ENCODE assay signal across 7 mouse cellular contexts in genomic region chr4:127243953-127244352, GRCm38 (mm10). TPM values are rescaled to one million over a fixed set of nuclear protein-coding genes. Genes with fewer than 3 reads are reported as not detected.
DNase-seq lines count a peak whose midpoint lies in the region; ATAC-seq lines count a peak whose summit lies in the region.

No protein-coding gene starts in this region.

- peak; percentile 67 for DNase-seq in retina, embryonic 14.5 days (ENCODE audit: low spot score)
- no peak for DNase-seq in retina, postnatal 1 day
- DNase-seq in cerebellum, adult 11 months: no peak
- DNase-seq in embryo, embryonic 9.5 days (ENCODE audit: extremely low spot score): no peak

- peak overlapping the region; percentile 82 for H3K4me2 ChIP-seq in embryonic facial prominence, embryonic 12.5 days (replicated peaks)
- H3K4me2 ChIP-seq in intestine, embryonic 16.5 days (ENCODE audit: low read depth, low read length): peak overlapping the region; percentile 83

- peaks cover 21% of the 10 kb centered on the region for H3K36me3 ChIP-seq in embryonic facial prominence, embryonic 12.5 days
- H3K36me3 ChIP-seq in intestine, embryonic 16.5 days (ENCODE audit: control insufficient read depth, insufficient read depth, low read length): peaks cover 5% of the 10 kb centered on the region; the same call in 1 of the 2 replicates

- peak overlapping the region; percentile 97 for H3K9ac ChIP-seq in embryonic facial prominence, embryonic 12.5 days
- peak overlapping the region; percentile 93 for H3K9ac ChIP-seq in intestine, embryonic 16.5 days (ENCODE audit: low read depth, low read length)

- ATAC-seq in embryonic facial prominence, embryonic 12.5 days (ENCODE audit: insufficient number of reproducible peaks, insufficient read depth, low FRiP score, low TSS enrichment): peak; percentile 53
- peak; percentile 77 for ATAC-seq in intestine, embryonic 16.5 days
- ATAC-seq in monocyte, adult 5-6 weeks (replicated peaks; ENCODE audit: insufficient number of reproducible peaks, low FRiP score, low TSS enrichment, poor library complexity, severe bottlenecking): peak; percentile 24

- 0% methylated on average over 26 of the region's 26 CpGs for WGBS in embryonic facial prominence, embryonic 12.5 days
- under 1% methylated on average over 26 of the region's 26 CpGs for WGBS in intestine, embryonic 16.5 days

- no peak overlapping the region for H3K27ac ChIP-seq in embryonic facial prominence, embryonic 12.5 days
- no peak overlapping the region for H3K27ac ChIP-seq in intestine, embryonic 16.5 days (ENCODE audit: low read length)

- H3K9me3 ChIP-seq in embryonic facial prominence, embryonic 12.5 days: no peaks in the 10 kb centered on the region
- H3K9me3 ChIP-seq in intestine, embryonic 16.5 days (ENCODE audit: control insufficient read depth, low read length): no peaks in the 10 kb centered on the region

- peaks cover 7% of the 10 kb centered on the region for H3K4me1 ChIP-seq in embryonic facial prominence, embryonic 12.5 days
- H3K4me1 ChIP-seq in intestine, embryonic 16.5 days (ENCODE audit: control insufficient read depth, insufficient read depth, low read length): peaks cover 11% of the 10 kb centered on the region

- peak overlapping the region; percentile 95 for H3K4me3 ChIP-seq in embryonic facial prominence, embryonic 12.5 days
- peak overlapping the region; percentile 90 for H3K4me3 ChIP-seq in intestine, embryonic 16.5 days (ENCODE audit: low read length)

- H3K27me3 ChIP-seq in embryonic facial prominence, embryonic 12.5 days: 0 out of 2 replicates have a peak, but pooled peaks cover 4% of the 10 kb centered on the region
- no peaks in the 10 kb centered on the region; the same call in 1 of the 2 replicates for H3K27me3 ChIP-seq in intestine, embryonic 16.5 days (replicated peaks; ENCODE audit: control insufficient read depth, insufficient read depth, low read length)

RNA-seq across cellular contexts. Expression of gene Smim12, which starts 0.4 kb away (rescaled TPM):
- polyA plus RNA-seq in embryonic facial prominence, embryonic 12.5 days (2016; fragmentation: Nextera tagmentation; extraction: Ambion mirVana): 49.1 and 51.1 TPM in 2 replicates
- polyA plus RNA-seq in intestine, embryonic 16.5 days (2015; fragmentation: Nextera tagmentation; extraction: Ambion mirVana): 56.1 and 63.3 TPM in 2 replicates
- 32.2 to 42.3 TPM (median 32.9 TPM) in 3 replicates for total RNA-seq in monocyte, adult 5-6 weeks (2017)

Comparison
In these comparisons a context has a peak if more than half of its experiments do, and no peak if none do; other contexts are left out.
1. ATAC-seq: peak in every context shown above with its lines; median percentile 77 in intestine, embryonic 16.5 days; 53 in embryonic facial prominence, embryonic 12.5 days; 24 in monocyte, adult 5-6 weeks.